24 mouse cellular contexts compared by ENCODE assay signal in genomic region chr13:60355707-60356490, GRCm38 (mm10).
DNase-seq lines count a peak whose midpoint lies in the region; ATAC-seq and TF ChIP-seq lines count a peak whose summit lies in the region.
"Had no signal": no experiment of that assay in that cellular context is flagged by ENCODE, and none has a peak within 500 bp of the region (broad histone marks: within the 10 kb centered on the region; RNA-seq: fewer than 3 reads in every experiment).

No protein-coding gene starts in this region.

- H3K27me3 ChIP-seq in embryonic facial prominence, embryonic 13.5 days: no peaks in the 10 kb centered on the region
- H3K27me3 ChIP-seq in embryonic facial prominence, embryonic 10.5 days (replicated peaks; ENCODE audit: low read depth, poor library complexity, severe bottlenecking): no peaks in the 10 kb centered on the region
- H3K27me3 ChIP-seq in liver, adult 2 months (ENCODE audit: control insufficient read depth, insufficient read depth, low read length): no peaks in the 10 kb centered on the region
- H3K27me3 ChIP-seq in liver, embryonic 11.5 days (replicated peaks; ENCODE audit: control insufficient read depth, insufficient read depth, low read length): no peaks in the 10 kb centered on the region
- no peaks in the 10 kb centered on the region for H3K27me3 ChIP-seq in stomach, embryonic 15.5 days (replicated peaks)
- H3K27me3 ChIP-seq: hindbrain, embryonic 15.5 days; liver, embryonic 15.5 days; midbrain, embryonic 15.5 days; neural tube, embryonic 12.5 days had no signal

- no peaks in the 10 kb centered on the region for H3K9me3 ChIP-seq in embryonic facial prominence, embryonic 13.5 days
- H3K9me3 ChIP-seq in embryonic facial prominence, embryonic 10.5 days: no peaks in the 10 kb centered on the region
- no peaks in the 10 kb centered on the region for H3K9me3 ChIP-seq in liver, embryonic 11.5 days (ENCODE audit: control insufficient read depth, low read length)
- no peaks in the 10 kb centered on the region for H3K9me3 ChIP-seq in stomach, embryonic 15.5 days
- H3K9me3 ChIP-seq: forebrain, embryonic 10.5 days; hindbrain, embryonic 15.5 days; liver, embryonic 15.5 days; midbrain, embryonic 15.5 days; neural tube, embryonic 12.5 days had no signal

- H3K4me1 ChIP-seq in embryonic facial prominence, embryonic 13.5 days: peaks cover 9% of the 10 kb centered on the region
- H3K4me1 ChIP-seq in embryonic facial prominence, embryonic 10.5 days: peaks cover 8% of the 10 kb centered on the region; the same call in 1 of the 2 replicates
- H3K4me1 ChIP-seq in liver, adult 2 months (ENCODE audit: control insufficient read depth, insufficient read depth, low read length): no peaks in the 10 kb centered on the region
- no peaks in the 10 kb centered on the region for H3K4me1 ChIP-seq in liver, embryonic 11.5 days (replicated peaks; ENCODE audit: control insufficient read depth, insufficient read depth, low read length)
- H3K4me1 ChIP-seq in stomach, embryonic 15.5 days: peaks cover 8% of the 10 kb centered on the region; the same call in 1 of the 2 replicates
- H3K4me1 ChIP-seq: hindbrain, embryonic 15.5 days; liver, embryonic 15.5 days; midbrain, embryonic 15.5 days; neural tube, embryonic 12.5 days had no signal

- ATAC-seq in embryonic facial prominence, embryonic 13.5 days (ENCODE audit: insufficient number of reproducible peaks, insufficient read depth, low FRiP score, low TSS enrichment, low read depth): no peak
- no peak for ATAC-seq in liver, embryonic 11.5 days (replicated peaks; ENCODE audit: low FRiP score)
- no peak for ATAC-seq in stomach, embryonic 15.5 days (ENCODE audit: insufficient read depth, low FRiP score, low read depth)
- ATAC-seq: forebrain, embryonic 16.5 days; intestine, embryonic 16.5 days; midbrain, embryonic 15.5 days had no signal

- no peak for DNase-seq in embryonic facial prominence, embryonic 10.5 days (ENCODE audit: low spot score)
- peak; percentile 29 for DNase-seq in liver, adult 2 months (ENCODE audit: extremely low read depth, low read depth, low spot score)
- DNase-seq in liver, embryonic 11.5 days (ENCODE audit: low spot score): no peak
- DNase-seq in NIH3T3 (ENCODE audit: low read depth): peak; percentile 44
- no peak for DNase-seq in cerebellum, adult 11-12 months
- DNase-seq in right cerebral cortex, adult 2 months (ENCODE audit: low spot score in 2 of 2): no peak
- DNase-seq: adrenal gland, postnatal 36 days; cerebellum, adult 18-20 months; cerebellum, postnatal 14 days; gastrocnemius, postnatal 36 days; kidney, postnatal 36 days; right cerebral cortex, postnatal 4 days; thymus, adult 2 months; thymus, postnatal 4 days had no signal

- 58% methylated on average over 6 of the region's 6 CpGs for WGBS in embryonic facial prominence, embryonic 13.5 days
- WGBS in embryonic facial prominence, embryonic 10.5 days: 80% methylated on average over 6 of the region's 6 CpGs
- 35% methylated on average over 6 of the region's 6 CpGs for WGBS in liver, adult 2 months
- 64% methylated on average over 6 of the region's 6 CpGs for WGBS in liver, embryonic 11.5 days
- WGBS in stomach, embryonic 15.5 days: 39% methylated on average over 6 of the region's 6 CpGs

- peak overlapping the region; percentile 39; the same call in 1 of the 2 replicates for H3K27ac ChIP-seq in embryonic facial prominence, embryonic 13.5 days
- no peak overlapping the region for H3K27ac ChIP-seq in embryonic facial prominence, embryonic 10.5 days (replicated peaks)
- H3K27ac ChIP-seq in liver, adult 2 months (replicated peaks; ENCODE audit: insufficient read depth, low read depth, low read length): no peak overlapping the region
- H3K27ac ChIP-seq in liver, embryonic 11.5 days (ENCODE audit: low read depth, low read length): no peak overlapping the region
- H3K27ac ChIP-seq in stomach, embryonic 15.5 days: peak overlapping the region; percentile 16; the same call in 1 of the 2 replicates
- H3K27ac ChIP-seq: forebrain, embryonic 10.5 days; hindbrain, embryonic 15.5 days; liver, embryonic 15.5 days; macrophage; midbrain, embryonic 15.5 days; neural tube, embryonic 12.5 days had no signal

- H3K79me2 ChIP-seq in liver, adult 2 months (ENCODE audit: control insufficient read depth, insufficient read depth, low read length): no peaks in the 10 kb centered on the region

- no peak overlapping the region for H3K9ac ChIP-seq in embryonic facial prominence, embryonic 13.5 days
- H3K9ac ChIP-seq in liver, adult 2 months (ENCODE audit: low read depth, low read length): no peak overlapping the region
- no peak overlapping the region for H3K9ac ChIP-seq in liver, embryonic 11.5 days (ENCODE audit: low read depth, low read length)
- H3K9ac ChIP-seq in stomach, embryonic 15.5 days: no peak overlapping the region
- H3K9ac ChIP-seq: hindbrain, embryonic 15.5 days; liver, embryonic 15.5 days; midbrain, embryonic 15.5 days; neural tube, embryonic 12.5 days had no signal

- no peak for TF ChIP-seq POLR2A in liver, adult 2 months (IDR thresholded peaks at IDR 0.05; ENCODE audit: extremely low read depth, insufficient read depth, low read length)

- no peak overlapping the region for H3K4me2 ChIP-seq in embryonic facial prominence, embryonic 13.5 days
- H3K4me2 ChIP-seq in liver, embryonic 11.5 days: no peak overlapping the region
- H3K4me2 ChIP-seq in stomach, embryonic 15.5 days: no peak overlapping the region
- H3K4me2 ChIP-seq: hindbrain, embryonic 15.5 days; liver, embryonic 15.5 days; midbrain, embryonic 15.5 days; neural tube, embryonic 12.5 days had no signal

- no peak for TF ChIP-seq CTCF in liver, adult 2 months (IDR thresholded peaks at IDR 0.05; ENCODE audit: low read depth, low read length)

- no peaks in the 10 kb centered on the region for H3K36me3 ChIP-seq in embryonic facial prominence, embryonic 13.5 days
- no peaks in the 10 kb centered on the region for H3K36me3 ChIP-seq in embryonic facial prominence, embryonic 10.5 days (replicated peaks)
- no peaks in the 10 kb centered on the region for H3K36me3 ChIP-seq in liver, adult 2 months (ENCODE audit: control insufficient read depth, insufficient read depth, low read length)
- H3K36me3 ChIP-seq in liver, embryonic 11.5 days (ENCODE audit: control insufficient read depth, insufficient read depth, low read length): no peaks in the 10 kb centered on the region
- no peaks in the 10 kb centered on the region for H3K36me3 ChIP-seq in stomach, embryonic 15.5 days
- H3K36me3 ChIP-seq: forebrain, embryonic 10.5 days; hindbrain, embryonic 15.5 days; liver, embryonic 15.5 days; midbrain, embryonic 15.5 days; neural tube, embryonic 12.5 days had no signal

- H3K4me3 ChIP-seq in embryonic facial prominence, embryonic 13.5 days: no peak overlapping the region
- H3K4me3 ChIP-seq in embryonic facial prominence, embryonic 10.5 days: no peak overlapping the region
- H3K4me3 ChIP-seq in liver, adult 2 months (ENCODE audit: insufficient read depth, low read depth, low read length): no peak overlapping the region
- no peak overlapping the region for H3K4me3 ChIP-seq in liver, embryonic 11.5 days (ENCODE audit: low read depth, low read length)
- H3K4me3 ChIP-seq in stomach, embryonic 15.5 days (replicated peaks): no peak overlapping the region
- H3K4me3 ChIP-seq: forebrain, embryonic 10.5 days; hindbrain, embryonic 15.5 days; liver, embryonic 15.5 days; midbrain, embryonic 15.5 days; neural tube, embryonic 12.5 days had no signal

Comparison
In these comparisons a context has a peak if more than half of its experiments do, and no peak if none do; other contexts are left out.
1. H3K27ac ChIP-seq: peak in embryonic facial prominence, embryonic 13.5 days (single experiment) and stomach, embryonic 15.5 days (single experiment); none in embryonic facial prominence, embryonic 10.5 days (single experiment), liver, adult 2 months (single experiment) and liver, embryonic 11.5 days (single experiment).
2. DNase-seq: peak in liver, adult 2 months (single experiment) and NIH3T3 (single experiment); none in embryonic facial prominence, embryonic 10.5 days (single experiment), liver, embryonic 11.5 days (single experiment), cerebellum, adult 11-12 months (single experiment) and right cerebral cortex, adult 2 months (0 of 2).